Mouse (Mus musculus) left cerebral cortex, adult 2 months (tissue): Measurements from ENCODE around the gene Tex2. TPM values are rescaled to one million over a fixed set of nuclear protein-coding genes. Genes with fewer than 3 reads are reported as not detected.
A peak's percentile ranks its signal among the peaks of the same experiment; 100 is the strongest.

ENCODE experiments used
- DNase-seq, 2 experiments: peaks; one replicate each; pipeline ENCODE4 v3.0.0; 2021 to 2022; ENCODE audit warnings: low spot score in 2 of 2, mixed read lengths in 1 of 2; ENCODE audit errors: extremely low spot score in 1 of 2
- H3K27ac ChIP-seq: fragments of 200-600 bp; 2 replicates; pipeline ENCODE4 v1.8.1; 2022
- H3K4me3 ChIP-seq: fragments of 200-600 bp; 2 replicates; pipeline ENCODE4 v1.8.1; 2022
- CTCF ChIP-seq: fragments of 200-600 bp; IDR thresholded peaks from 2 replicates; pipeline ENCODE4 v1.8.1; 2022; ENCODE audit warnings: antibody characterized with exemption, mild to moderate bottlenecking, moderate library complexity
- intact Hi-C: fragments of 180-260 bp; cut with DNase I; formaldehyde crosslinking; loops from one replicate; pipeline ENCODE4 v1.15.1; 2025
- total RNA-seq, 2 experiments: library from RNA; stranded (reverse); gene quantifications; 2 replicates each; pipeline ENCODE4 v1.2.3; 2021

Gene Tex2
- total RNA-seq, 2 experiments from 2014 or later: 114 to 118 TPM

- peak in 1 of 2 experiments; percentile 37 for DNase-seq
- TF ChIP-seq CTCF: no peak
- Histone ChIP-seq H3K27ac (peak overlapping the region; percentile 86), H3K4me3 (peak overlapping the region; percentile 97)
- intact Hi-C loops: no loop called here
Measured at GRCm38 (mm10) chr11:106486866-106487732, 126.1 kb downstream of the Tex2 start.

GRCm38 (mm10) chr11:106486042-106486865, 127.0 kb downstream of the Tex2 start:
- intact Hi-C loops: no loop called here
- TF ChIP-seq CTCF: no peak
- no peak for DNase-seq
- no peak overlapping the region for H3K27ac ChIP-seq
- H3K4me3 ChIP-seq: peak overlapping the region; percentile 97

- intact Hi-C loops: no loop called here
- no peak overlapping the region for H3K27ac ChIP-seq
Measured at GRCm38 (mm10) chr11:106485611-106486010, 127.6 kb downstream of the Tex2 start.

GRCm38 (mm10) chr11:106484875-106485274, 128.3 kb downstream of the Tex2 start:
- no peak for DNase-seq
- H3K4me3 ChIP-seq: no peak overlapping the region
- no peak for TF ChIP-seq CTCF
- intact Hi-C loops: no loop called here
- H3K27ac ChIP-seq: no peak overlapping the region

More at GRCm38 (mm10) chr11:106485611-106486010, 127.6 kb downstream of the Tex2 start:
- no peak overlapping the region for H3K4me3 ChIP-seq
- TF ChIP-seq CTCF: no peak
- no peak for DNase-seq

GRCm38 (mm10) chr11:106482867-106483266, 130.4 kb downstream of the Tex2 start:
- no peak overlapping the region for H3K4me3 ChIP-seq
- no peak for DNase-seq

GRCm38 (mm10) chr11:106481651-106482050, 131.6 kb downstream of the Tex2 start:
- Histone ChIP-seq H3K4me3 (no peak overlapping the region), H3K27ac (no peak overlapping the region)
- no peak for DNase-seq
- intact Hi-C loops: no loop called here
- no peak for TF ChIP-seq CTCF

More at GRCm38 (mm10) chr11:106482867-106483266, 130.4 kb downstream of the Tex2 start:
- H3K27ac ChIP-seq: no peak overlapping the region
- TF ChIP-seq CTCF: no peak
- intact Hi-C loops: no loop called here

GRCm38 (mm10) chr11:106480530-106480885, 132.7 kb downstream of the Tex2 start:
- Histone ChIP-seq H3K4me3 (no peak overlapping the region), H3K27ac (no peak overlapping the region)
- TF ChIP-seq CTCF: no peak
- DNase-seq: no peak
- intact Hi-C loops: no loop called here

- H3K27ac ChIP-seq: no peak overlapping the region
- intact Hi-C loops: no loop called here
- no peak for DNase-seq
- TF ChIP-seq CTCF: no peak
- H3K4me3 ChIP-seq: no peak overlapping the region
Measured at GRCm38 (mm10) chr11:106479619-106480529, 133.3 kb downstream of the Tex2 start.

- no peak for TF ChIP-seq CTCF
Measured at GRCm38 (mm10) chr11:106478745-106479144, 134.5 kb downstream of the Tex2 start.

GRCm38 (mm10) chr11:106477505-106478160, 135.6 kb downstream of the Tex2 start:
- H3K4me3 ChIP-seq: no peak overlapping the region
- intact Hi-C loops: no loop called here
- TF ChIP-seq CTCF: no peak
- DNase-seq: no peak
- H3K27ac ChIP-seq: no peak overlapping the region

More at GRCm38 (mm10) chr11:106478745-106479144, 134.5 kb downstream of the Tex2 start:
- no peak for DNase-seq
- Histone ChIP-seq H3K27ac (no peak overlapping the region), H3K4me3 (no peak overlapping the region)
- intact Hi-C loops: no loop called here

GRCm38 (mm10) chr11:106475309-106475708, 137.9 kb downstream of the Tex2 start:
- H3K27ac ChIP-seq: no peak overlapping the region
- intact Hi-C loops: no loop called here
- no peak for TF ChIP-seq CTCF

More at GRCm38 (mm10) chr11:106475309-106475708, 137.9 kb downstream of the Tex2 start:
- DNase-seq: no peak
- no peak overlapping the region for H3K4me3 ChIP-seq
